Mouse (Mus musculus) cerebellum, postnatal 25 days (tissue): ENCODE results near the gene Trim72.

Source experiments
- DNase-seq, 2 experiments: peaks; one replicate each; pipeline ENCODE4 v3.0.0; 2021; ENCODE audit warnings: mixed read lengths in 2 of 2

Gene Trim72

DNA sequence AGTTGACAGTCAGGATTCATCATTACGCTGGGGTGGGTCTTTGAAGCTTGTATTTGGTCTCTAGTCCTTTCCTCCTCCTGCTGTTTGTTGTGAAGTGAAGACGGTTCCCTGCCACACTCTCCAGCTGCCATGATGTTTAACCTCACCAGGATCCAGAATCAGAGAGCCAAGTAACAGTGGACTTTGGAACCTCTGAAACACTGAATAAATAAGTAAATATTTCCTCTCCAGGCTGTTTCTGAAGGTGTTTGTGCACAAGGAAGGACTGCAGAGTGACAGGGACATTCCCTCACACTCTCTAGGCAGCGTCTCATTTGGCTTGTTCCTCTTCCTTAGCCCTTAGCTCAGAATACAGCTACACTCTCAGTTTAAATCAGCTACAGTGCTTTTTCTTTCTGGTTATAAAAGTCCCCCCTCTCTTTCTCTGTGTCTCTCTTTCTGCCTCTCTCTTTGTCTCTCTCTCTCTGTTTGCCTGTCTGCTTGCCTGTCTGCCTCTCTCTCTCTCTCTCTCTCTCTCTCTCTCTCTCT lies 53.2 kb downstream of the Trim72 start:
- DNase-seq, result no peak

DNA sequence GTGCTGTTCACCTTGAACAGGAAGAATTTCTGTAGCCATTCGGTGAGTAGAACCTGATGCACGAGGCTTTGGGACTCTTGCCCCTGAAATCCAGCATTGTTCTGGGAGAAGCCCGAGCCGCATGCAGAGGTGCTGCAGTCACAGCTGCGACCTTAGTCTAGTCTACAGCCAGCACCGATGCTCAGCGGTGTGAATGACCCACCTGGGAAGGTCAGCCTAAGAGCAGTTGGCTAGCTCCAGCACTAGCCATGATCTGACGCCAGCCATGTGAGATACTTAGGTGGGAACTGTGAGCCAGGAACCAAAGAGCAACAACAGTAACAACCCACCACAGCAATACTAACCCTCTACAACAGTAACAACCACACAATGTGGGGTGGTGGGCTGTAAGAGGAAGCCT lies 54.1 kb downstream of the Trim72 start:
- no peak for DNase-seq

DNA sequence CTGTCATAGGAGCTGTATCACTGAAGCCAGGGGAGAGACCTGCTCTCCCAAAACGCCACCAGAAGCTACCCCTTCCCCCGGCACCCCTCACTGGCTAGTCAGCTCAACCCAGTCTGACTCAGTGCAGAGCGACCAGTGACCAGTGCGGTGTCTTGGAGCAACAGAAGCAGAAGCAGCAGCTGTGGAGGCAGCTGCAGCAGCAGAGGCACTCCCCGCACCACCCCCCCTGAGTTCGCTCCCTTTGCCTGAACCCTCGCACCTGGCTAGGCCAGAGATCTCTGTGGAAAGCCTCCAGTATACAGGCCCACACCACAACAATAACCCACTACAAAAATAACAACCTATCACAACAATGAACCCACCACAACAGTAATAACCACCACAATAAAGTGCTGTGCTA lies 54.8 kb downstream of the Trim72 start:
- DNase-seq, result no peak

DNA sequence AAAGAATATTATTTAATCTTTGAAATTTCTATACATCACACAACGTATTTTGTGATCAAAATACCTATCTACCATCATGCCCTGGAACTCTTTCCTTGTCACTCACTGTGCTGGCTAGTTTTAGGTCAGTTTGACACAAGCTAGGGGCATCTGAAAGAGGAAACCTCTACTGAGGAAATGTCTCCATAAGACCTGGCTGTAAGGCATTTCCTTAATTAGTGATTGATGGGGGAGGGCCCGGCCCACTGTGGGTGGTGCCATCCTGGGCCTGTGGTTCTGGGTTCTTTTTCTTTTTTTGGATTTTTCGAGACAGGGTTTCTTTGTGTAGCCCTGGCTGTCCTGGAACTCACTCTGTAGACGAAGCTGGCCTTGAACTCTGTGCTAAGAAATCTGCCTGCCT lies 55.3 kb downstream of the Trim72 start:
- no peak for DNase-seq
